Mouse (Mus musculus): ENCODE data around the gene Jagn1. TPM values are rescaled to one million over a fixed set of nuclear protein-coding genes. Genes with fewer than 3 reads are reported as not detected.
A peak's percentile ranks its signal among the peaks of the same experiment; 100 is the strongest.

Jagn1 gene
- polyA plus RNA-seq, 1 experiment from 2014 or later, result 57.4 TPM

DNA sequence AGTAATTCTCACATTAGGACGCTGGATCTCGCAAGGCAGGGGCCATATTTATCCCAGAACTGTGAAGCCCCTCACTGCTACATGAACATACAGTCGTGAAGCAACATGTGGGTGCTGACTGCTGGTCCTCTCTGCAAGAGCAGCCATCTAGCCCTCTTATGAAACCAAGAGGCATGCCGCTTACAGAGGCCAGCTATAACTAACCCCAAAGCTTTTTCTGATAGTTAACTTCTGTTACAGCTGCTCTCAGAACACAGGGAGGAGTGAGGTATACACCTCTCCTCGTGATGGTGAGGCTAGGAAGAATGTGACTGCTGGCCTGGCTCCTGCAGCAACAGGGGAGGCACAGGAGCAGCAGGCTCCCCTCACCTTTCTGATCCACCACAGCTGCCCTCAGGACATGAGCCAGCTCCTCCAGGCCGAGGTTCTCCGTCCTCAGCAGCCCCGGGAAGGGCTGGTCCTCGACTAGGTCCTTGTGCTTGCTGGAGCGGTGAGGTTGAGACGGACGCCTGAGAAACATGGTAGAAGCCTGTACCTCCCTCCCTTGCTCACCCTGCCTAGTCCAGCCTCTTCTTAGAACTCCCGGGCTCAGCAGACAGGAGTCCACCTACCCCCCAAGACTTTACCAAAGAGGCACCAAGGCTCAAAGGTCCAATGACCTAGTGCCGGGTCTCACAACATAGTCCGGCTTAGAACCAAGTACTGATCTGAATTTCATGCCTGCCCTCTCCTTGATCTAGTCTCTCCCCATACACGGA is 23.7 kb upstream of the Jagn1 start:
- Histone ChIP-seq H3K4me2 (peak overlapping the region; percentile 86), H3K27me3 (no peaks in the 10 kb centered on the region), H3K36me3 (no peaks in the 10 kb centered on the region; the same call in 1 of the 2 replicates), H3K9ac (peak overlapping the region; percentile 69), H3K4me1 (replicated peaks) (peaks cover 15% of the 10 kb centered on the region), H3K4me3 (peak overlapping the region; percentile 66), H3K27ac (no peak overlapping the region), H3K9me3 (replicated peaks) (no peaks in the 10 kb centered on the region)
- 13% methylated on average over 16 of the region's 16 CpGs for WGBS
- peak; percentile 49 for ATAC-seq (replicated peaks; ENCODE audit: insufficient number of reproducible peaks, insufficient read depth, low FRiP score, low read depth)

DNA sequence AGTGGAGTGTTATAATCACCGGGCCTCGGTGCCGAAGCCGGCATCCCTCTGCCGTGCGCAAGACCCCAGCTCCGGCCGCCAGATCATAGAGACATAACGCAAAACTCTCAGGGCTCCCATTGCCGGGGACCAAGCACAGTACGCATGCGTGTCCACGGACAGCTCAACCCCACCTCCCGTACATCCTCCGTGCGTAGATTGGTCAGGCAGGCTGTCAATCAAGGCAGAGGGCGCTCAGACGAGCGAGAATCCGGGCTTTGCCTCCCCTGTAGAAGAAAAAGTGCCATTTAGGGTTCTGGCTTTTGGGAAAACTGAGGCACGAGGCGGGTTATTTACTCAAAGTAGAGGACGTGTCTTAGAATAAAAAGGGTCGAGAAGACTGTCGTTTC is 23.2 kb upstream of the Jagn1 start, which contains the start of gene Rpusd3:
Gene Rpusd3, minus strand, starts transcription at position 142 of the 389 bp plus-strand sequence.
- peak within 1 kb of the TSS; percentile 86 for H3K4me2 ChIP-seq
- peak within 1 kb of the TSS; percentile 66 for H3K4me3 ChIP-seq
- H3K27ac ChIP-seq, result no peak within 1 kb of the TSS
- no peaks in the 10 kb centered on the region for H3K9me3 ChIP-seq (replicated peaks)
- H3K27me3 ChIP-seq, result no peaks in the 10 kb centered on the region
- H3K9ac ChIP-seq, result peak within 1 kb of the TSS; percentile 69
- peak; percentile 96 for ATAC-seq (replicated peaks; ENCODE audit: insufficient number of reproducible peaks, insufficient read depth, low FRiP score, low read depth)
- H3K36me3 ChIP-seq, result no peaks in the 10 kb centered on the region; the same call in 1 of the 2 replicates
- H3K4me1 ChIP-seq (replicated peaks), result peaks cover 15% of the 10 kb centered on the region
- under 1% methylated on average over 25 of the region's 25 CpGs for WGBS

- Histone ChIP-seq H3K27me3 (no peaks in the 10 kb centered on the region), H3K36me3 (no peaks in the 10 kb centered on the region), H3K4me2 (no peak overlapping the region), H3K4me1 (replicated peaks) (peaks cover 11% of the 10 kb centered on the region), H3K9ac (no peak overlapping the region), H3K4me3 (no peak overlapping the region), H3K27ac (no peak overlapping the region), H3K9me3 (replicated peaks) (no peaks in the 10 kb centered on the region)
- 60% methylated on average over 4 of the region's 4 CpGs for WGBS
- ATAC-seq (replicated peaks; ENCODE audit: insufficient number of reproducible peaks, insufficient read depth, low FRiP score, low read depth), result no peak
Measured at GRCm38 (mm10) chr6:113423000-113423399, 19.4 kb upstream of the Jagn1 start.

GRCm38 (mm10) chr6:113424187-113424586 is 18.2 kb upstream of the Jagn1 start:
- Histone ChIP-seq H3K27me3 (no peaks in the 10 kb centered on the region), H3K4me3 (no peak overlapping the region), H3K4me2 (no peak overlapping the region), H3K9ac (no peak overlapping the region), H3K36me3 (no peaks in the 10 kb centered on the region), H3K27ac (no peak overlapping the region), H3K4me1 (replicated peaks) (peaks cover 4% of the 10 kb centered on the region), H3K9me3 (replicated peaks) (no peaks in the 10 kb centered on the region)
- ATAC-seq (replicated peaks; ENCODE audit: insufficient number of reproducible peaks, insufficient read depth, low FRiP score, low read depth), result no peak
- WGBS, result 81% methylated on average over 7 of the region's 7 CpGs

DNA sequence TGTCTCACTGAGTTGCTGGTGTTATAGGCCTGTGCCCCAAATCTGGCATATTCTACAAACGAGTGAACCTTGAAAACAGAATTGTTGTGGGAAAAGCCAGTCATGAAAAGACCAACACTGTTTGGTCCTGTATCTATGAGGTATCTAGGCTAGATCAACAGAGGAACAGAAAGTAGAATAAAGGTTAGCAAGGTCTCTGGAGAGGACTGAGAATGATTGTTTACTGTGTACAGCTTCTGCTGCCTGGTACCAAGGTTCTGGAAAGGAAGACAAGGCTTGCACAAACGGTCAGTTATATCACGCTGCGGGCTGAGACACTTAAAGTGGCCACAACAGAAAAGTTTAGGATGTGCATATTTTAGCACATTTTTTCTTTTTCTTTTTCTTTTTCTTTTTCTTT is 15.7 kb upstream of the Jagn1 start:
- no peaks in the 10 kb centered on the region for H3K9me3 ChIP-seq (replicated peaks)
- no peaks in the 10 kb centered on the region for H3K27me3 ChIP-seq
- H3K27ac ChIP-seq, result no peak overlapping the region
- ATAC-seq (replicated peaks; ENCODE audit: insufficient number of reproducible peaks, insufficient read depth, low FRiP score, low read depth), result no peak
- no peaks in the 10 kb centered on the region for H3K4me1 ChIP-seq (replicated peaks)
- H3K4me2 ChIP-seq, result no peak overlapping the region
- no peaks in the 10 kb centered on the region for H3K36me3 ChIP-seq
- no peak overlapping the region for H3K4me3 ChIP-seq
- H3K9ac ChIP-seq, result no peak overlapping the region
- WGBS, result 84% methylated on average over 4 of the region's 4 CpGs

- Histone ChIP-seq H3K9me3 (replicated peaks) (no peaks in the 10 kb centered on the region), H3K36me3 (no peaks in the 10 kb centered on the region), H3K4me3 (no peak overlapping the region), H3K4me1 (replicated peaks) (0 out of 2 replicates have a peak, but pooled peaks cover 2% of the 10 kb centered on the region), H3K9ac (no peak overlapping the region), H3K4me2 (no peak overlapping the region), H3K27me3 (no peaks in the 10 kb centered on the region), H3K27ac (no peak overlapping the region)
- 56% methylated on average over 3 of the region's 3 CpGs for WGBS
- no peak for ATAC-seq (replicated peaks; ENCODE audit: insufficient number of reproducible peaks, insufficient read depth, low FRiP score, low read depth)
Measured at GRCm38 (mm10) chr6:113427397-113427796, 15.0 kb upstream of the Jagn1 start.

- ATAC-seq (replicated peaks; ENCODE audit: insufficient number of reproducible peaks, insufficient read depth, low FRiP score, low read depth), result no peak
- no peak overlapping the region for H3K27ac ChIP-seq
- 0 out of 2 replicates have a peak, but pooled peaks cover 2% of the 10 kb centered on the region for H3K4me1 ChIP-seq (replicated peaks)
- H3K9me3 ChIP-seq (replicated peaks), result no peaks in the 10 kb centered on the region
- no peak overlapping the region for H3K4me3 ChIP-seq
- no peaks in the 10 kb centered on the region for H3K27me3 ChIP-seq
- H3K36me3 ChIP-seq, result no peaks in the 10 kb centered on the region
- 88% methylated on average over 16 of the region's 16 CpGs for WGBS
- no peak overlapping the region for H3K4me2 ChIP-seq
- H3K9ac ChIP-seq, result no peak overlapping the region
Measured at GRCm38 (mm10) chr6:113428006-113428405, 14.4 kb upstream of the Jagn1 start.

DNA sequence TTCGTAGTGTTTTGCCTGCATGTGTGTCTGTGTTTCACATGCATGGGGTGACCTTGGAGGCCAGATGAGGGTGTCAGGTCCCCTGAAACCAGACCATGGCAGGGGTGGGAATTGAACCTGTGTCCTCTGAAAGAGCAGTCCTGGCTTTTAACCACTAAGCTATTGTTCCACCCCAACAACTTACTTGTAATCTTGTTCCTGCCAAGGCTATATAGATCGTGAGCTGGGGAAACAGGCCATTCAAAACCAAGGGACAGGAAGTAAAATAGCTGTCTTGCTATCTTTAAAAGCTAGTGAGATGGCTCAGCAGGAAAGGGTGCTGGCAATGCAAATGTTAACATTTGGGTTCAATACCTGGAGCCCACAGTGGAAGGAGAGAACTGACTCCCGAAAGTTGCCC is 12.4 kb upstream of the Jagn1 start:
- no peak overlapping the region for H3K4me2 ChIP-seq
- 0 out of 2 replicates have a peak, but pooled peaks cover 2% of the 10 kb centered on the region for H3K4me1 ChIP-seq (replicated peaks)
- H3K27ac ChIP-seq, result no peak overlapping the region
- no peaks in the 10 kb centered on the region for H3K27me3 ChIP-seq
- no peaks in the 10 kb centered on the region for H3K9me3 ChIP-seq (replicated peaks)
- no peak overlapping the region for H3K4me3 ChIP-seq
- ATAC-seq (replicated peaks; ENCODE audit: insufficient number of reproducible peaks, insufficient read depth, low FRiP score, low read depth), result no peak
- H3K9ac ChIP-seq, result no peak overlapping the region
- H3K36me3 ChIP-seq, result no peaks in the 10 kb centered on the region
- 67% methylated on average over 3 of the region's 3 CpGs for WGBS

DNA sequence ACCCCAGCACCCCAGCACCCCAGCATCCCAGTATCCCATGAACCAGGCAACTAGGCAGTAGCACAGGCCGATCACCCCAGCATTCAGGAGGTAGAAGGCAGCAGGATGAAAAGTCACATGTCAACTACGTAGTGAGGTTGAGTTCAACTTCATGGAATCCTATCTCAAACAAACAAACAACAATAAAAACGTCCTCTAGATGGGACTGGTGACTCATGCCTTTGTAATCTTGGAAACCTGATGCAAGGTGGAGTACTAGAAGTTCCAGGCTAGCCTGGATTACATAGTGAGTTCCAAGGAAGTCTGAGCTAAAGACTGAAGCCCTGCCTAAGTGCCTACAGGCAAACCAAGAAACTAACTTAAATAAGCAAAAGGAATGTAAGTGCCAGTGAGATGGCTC is 11.5 kb upstream of the Jagn1 start:
- Histone ChIP-seq H3K9me3 (replicated peaks) (no peaks in the 10 kb centered on the region), H3K27ac (no peak overlapping the region), H3K4me3 (no peak overlapping the region), H3K36me3 (no peaks in the 10 kb centered on the region), H3K9ac (no peak overlapping the region), H3K4me2 (no peak overlapping the region), H3K27me3 (no peaks in the 10 kb centered on the region), H3K4me1 (replicated peaks) (0 out of 2 replicates have a peak, but pooled peaks cover 2% of the 10 kb centered on the region)
- WGBS, result 59% methylated on average over 3 of the region's 3 CpGs
- no peak for ATAC-seq (replicated peaks; ENCODE audit: insufficient number of reproducible peaks, insufficient read depth, low FRiP score, low read depth)

DNA sequence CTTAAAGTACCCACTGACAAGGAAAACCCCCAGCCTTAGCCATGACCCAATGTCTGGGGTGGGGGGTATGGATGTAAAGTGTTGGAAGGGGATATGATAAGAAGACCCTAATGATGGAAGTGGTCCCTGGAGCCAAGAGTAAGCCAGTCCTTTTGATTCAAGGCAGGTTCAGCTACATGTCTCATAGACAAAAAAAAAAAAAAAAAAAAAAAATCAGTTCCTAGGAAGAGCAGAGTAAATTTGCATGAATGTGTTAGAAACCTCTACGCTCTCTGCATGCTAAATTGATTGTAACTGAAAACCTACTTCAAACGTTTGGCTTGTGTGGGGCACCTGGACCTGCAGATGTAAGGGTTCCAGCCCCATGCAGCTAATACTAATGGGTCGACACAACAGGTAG is 10.6 kb upstream of the Jagn1 start:
- Histone ChIP-seq H3K4me1 (replicated peaks) (0 out of 2 replicates have a peak, but pooled peaks cover 2% of the 10 kb centered on the region), H3K4me3 (no peak overlapping the region), H3K9me3 (replicated peaks) (no peaks in the 10 kb centered on the region), H3K27ac (no peak overlapping the region), H3K27me3 (no peaks in the 10 kb centered on the region), H3K36me3 (no peaks in the 10 kb centered on the region), H3K4me2 (no peak overlapping the region), H3K9ac (no peak overlapping the region)
- 58% methylated on average over 3 of the region's 3 CpGs for WGBS
- no peak for ATAC-seq (replicated peaks; ENCODE audit: insufficient number of reproducible peaks, insufficient read depth, low FRiP score, low read depth)

- Histone ChIP-seq H3K27ac (no peak overlapping the region), H3K4me2 (no peak overlapping the region), H3K36me3 (no peaks in the 10 kb centered on the region), H3K4me3 (no peak overlapping the region), H3K9ac (no peak overlapping the region), H3K4me1 (replicated peaks) (0 out of 2 replicates have a peak, but pooled peaks cover 2% of the 10 kb centered on the region), H3K9me3 (replicated peaks) (no peaks in the 10 kb centered on the region), H3K27me3 (no peaks in the 10 kb centered on the region)
- no peak for ATAC-seq (replicated peaks; ENCODE audit: insufficient number of reproducible peaks, insufficient read depth, low FRiP score, low read depth)
- WGBS, result 61% methylated on average over 3 of the region's 3 CpGs
Measured at GRCm38 (mm10) chr6:113433661-113434060, 8.7 kb upstream of the Jagn1 start.

DNA sequence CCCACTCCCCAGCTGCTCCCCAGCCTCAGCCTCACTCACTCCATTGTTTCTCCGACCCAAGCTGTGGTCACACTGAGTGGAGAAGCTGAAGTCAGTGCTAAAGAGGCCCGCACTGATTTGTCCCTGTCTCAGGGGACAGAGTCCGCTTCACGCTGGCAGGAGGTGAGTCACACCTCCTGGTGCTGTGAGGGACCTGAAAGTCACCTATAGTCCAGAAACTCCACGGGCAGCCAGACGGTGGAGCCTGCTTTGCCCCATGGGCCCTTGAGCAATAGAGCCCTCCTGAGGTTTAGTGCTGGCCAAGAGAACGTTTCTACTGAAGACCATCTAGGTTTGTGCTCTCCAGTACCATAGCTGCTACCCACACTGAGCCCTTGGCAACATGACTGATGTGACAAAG is 7.7 kb upstream of the Jagn1 start:
- no peak overlapping the region for H3K4me3 ChIP-seq
- no peak overlapping the region for H3K4me2 ChIP-seq
- no peaks in the 10 kb centered on the region for H3K36me3 ChIP-seq
- no peak for ATAC-seq (replicated peaks; ENCODE audit: insufficient number of reproducible peaks, insufficient read depth, low FRiP score, low read depth)
- whole genome bisulfite sequencing, result 66% methylated on average over 7 of the region's 7 CpGs
- H3K4me1 ChIP-seq (replicated peaks), result 0 out of 2 replicates have a peak, but pooled peaks cover 2% of the 10 kb centered on the region
- no peak overlapping the region for H3K27ac ChIP-seq
- no peak overlapping the region for H3K9ac ChIP-seq
- no peaks in the 10 kb centered on the region for H3K27me3 ChIP-seq
- no peaks in the 10 kb centered on the region for H3K9me3 ChIP-seq (replicated peaks)
